Mouse (Mus musculus): ENCODE data around the gene Il17d.

DNA sequence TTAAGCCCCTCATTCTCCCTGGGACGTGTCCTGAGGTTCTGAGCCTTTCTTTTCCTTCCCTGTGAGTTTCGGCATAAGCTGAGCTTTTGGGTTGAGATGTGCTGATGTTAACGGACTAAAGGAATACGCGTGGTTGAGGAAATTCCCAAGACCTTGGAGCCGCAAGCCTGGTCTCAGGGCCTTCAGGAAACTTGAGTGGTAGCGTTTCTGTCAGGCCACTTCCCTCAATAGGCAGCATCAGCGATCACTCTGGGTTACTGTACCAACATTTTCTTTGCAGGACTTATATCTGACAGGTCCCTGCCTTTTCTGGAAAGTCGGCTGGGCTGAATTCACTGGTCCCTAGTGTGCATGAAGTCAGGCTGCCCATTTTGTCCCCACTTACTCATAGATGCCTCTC, 12.2 kb downstream of the Il17d start:
- TF ChIP-seq ZMIZ1 (IDR thresholded peaks at IDR 0.05; ENCODE audit: low read depth, low read length) (no peak), NRF1 (IDR thresholded peaks at IDR 0.05; ENCODE audit: insufficient read depth, low read depth, low read length, poor library complexity, severe bottlenecking) (no peak), HCFC1 (IDR thresholded peaks at IDR 0.05; ENCODE audit: low read depth, low read length) (no peak), MAX (IDR thresholded peaks at IDR 0.05; ENCODE audit: low read length) (no peak)
